Comparison of ENCODE assay signal across 10 mouse cellular contexts in genomic region chr12:100772230-100772984, GRCm38 (mm10). TPM values are rescaled to one million over a fixed set of nuclear protein-coding genes. Genes with fewer than 3 reads are reported as not detected.
DNase-seq lines count a peak whose midpoint lies in the region; ATAC-seq and TF ChIP-seq lines count a peak whose summit lies in the region.
"Had no signal": no experiment of that assay in that cellular context is flagged by ENCODE, and none has a peak within 500 bp of the region (broad histone marks: within the 10 kb centered on the region; RNA-seq: fewer than 3 reads in every experiment).

No protein-coding gene starts in this region.

- no peak overlapping the region for H3K4me2 ChIP-seq in midbrain, embryonic 16.5 days (ENCODE audit: low read length)
- H3K4me2 ChIP-seq in midbrain, embryonic 11.5 days = no peak overlapping the region
- H3K4me2 ChIP-seq in forebrain, postnatal 0 days (ENCODE audit: low read depth) = no peak overlapping the region
- H3K4me2 ChIP-seq in kidney, embryonic 16.5 days (replicated peaks; ENCODE audit: low read depth, low read length) = no peak overlapping the region
- H3K4me2 ChIP-seq: embryonic facial prominence, embryonic 13.5 days; limb, embryonic 12.5 days had no signal

- 39% methylated on average over 7 of the region's 7 CpGs for WGBS in midbrain, embryonic 16.5 days
- WGBS in midbrain, embryonic 11.5 days = 69% methylated on average over 7 of the region's 7 CpGs
- WGBS in forebrain, postnatal 0 days = 16% methylated on average over 7 of the region's 7 CpGs
- 46% methylated on average over 7 of the region's 7 CpGs for WGBS in kidney, embryonic 16.5 days

- no peaks in the 10 kb centered on the region for H3K36me3 ChIP-seq in midbrain, embryonic 16.5 days (ENCODE audit: control insufficient read depth, insufficient read depth, low read length)
- no peaks in the 10 kb centered on the region for H3K36me3 ChIP-seq in midbrain, embryonic 11.5 days (ENCODE audit: control insufficient read depth, insufficient read depth, low read length)
- H3K36me3 ChIP-seq in forebrain, postnatal 0 days (ENCODE audit: insufficient read depth) = no peaks in the 10 kb centered on the region
- no peaks in the 10 kb centered on the region for H3K36me3 ChIP-seq in kidney, embryonic 16.5 days (ENCODE audit: insufficient read depth, low read length)
- H3K36me3 ChIP-seq: embryonic facial prominence, embryonic 13.5 days; limb, embryonic 12.5 days had no signal

- H3K9me3 ChIP-seq in midbrain, embryonic 16.5 days (replicated peaks; ENCODE audit: control insufficient read depth, low read length, poor library complexity, severe bottlenecking) = no peaks in the 10 kb centered on the region
- no peaks in the 10 kb centered on the region for H3K9me3 ChIP-seq in midbrain, embryonic 11.5 days (ENCODE audit: control insufficient read depth, low read length)
- H3K9me3 ChIP-seq in forebrain, postnatal 0 days (ENCODE audit: low read length) = no peaks in the 10 kb centered on the region
- no peaks in the 10 kb centered on the region for H3K9me3 ChIP-seq in kidney, embryonic 16.5 days (ENCODE audit: low read length)
- H3K9me3 ChIP-seq: embryonic facial prominence, embryonic 13.5 days; limb, embryonic 12.5 days had no signal

- H3K27ac ChIP-seq in midbrain, embryonic 16.5 days (ENCODE audit: low read length) = no peak overlapping the region
- H3K27ac ChIP-seq in midbrain, embryonic 11.5 days (ENCODE audit: low read depth, low read length) = no peak overlapping the region
- peak overlapping the region; percentile 57; the same call in 1 of the 2 replicates for H3K27ac ChIP-seq in forebrain, postnatal 0 days (ENCODE audit: low read depth, low read length)
- no peak overlapping the region for H3K27ac ChIP-seq in kidney, embryonic 16.5 days (ENCODE audit: low read length)
- H3K27ac ChIP-seq: embryonic facial prominence, embryonic 13.5 days; limb, embryonic 12.5 days had no signal

- TF ChIP-seq CTCF in forebrain, postnatal 0 days (IDR thresholded peaks at IDR 0.05; ENCODE audit: low read depth) = peak; percentile 49

- 0 out of 2 replicates have a peak, but pooled peaks have one; percentile 42 for ATAC-seq in midbrain, embryonic 16.5 days
- ATAC-seq in midbrain, embryonic 11.5 days (ENCODE audit: low FRiP score) = no peak
- ATAC-seq in forebrain, postnatal 0 days = peak; percentile 83
- 0 out of 2 replicates have a peak, but pooled peaks have one; percentile 23 for ATAC-seq in kidney, embryonic 16.5 days (ENCODE audit: low FRiP score, low TSS enrichment)

- H3K9ac ChIP-seq in midbrain, embryonic 16.5 days (ENCODE audit: low read depth, low read length) = no peak overlapping the region
- H3K9ac ChIP-seq in midbrain, embryonic 11.5 days (ENCODE audit: low read length) = no peak overlapping the region
- no peak overlapping the region for H3K9ac ChIP-seq in forebrain, postnatal 0 days
- H3K9ac ChIP-seq in kidney, embryonic 16.5 days (replicated peaks; ENCODE audit: low read length) = no peak overlapping the region
- H3K9ac ChIP-seq: embryonic facial prominence, embryonic 13.5 days; limb, embryonic 12.5 days had no signal

- DNase-seq in midbrain, embryonic 11.5 days (ENCODE audit: low spot score, missing footprints) = no peak
- DNase-seq in ZHBTc4 (ENCODE audit: low read depth, low spot score) = peak; percentile 44
- peak; percentile 77 for DNase-seq in forebrain, postnatal 0 days
- peak; percentile 54 to 80 for DNase-seq in lung, postnatal 4 days
- no peak for DNase-seq in c-Kit-positive CD71-positive TER-119-positive erythroid progenitor cells, embryonic 14.5 days (ENCODE audit: low spot score)
- DNase-seq in spleen, adult 12 weeks (ENCODE audit: low spot score) = no peak

- H3K4me1 ChIP-seq in midbrain, embryonic 16.5 days (ENCODE audit: control insufficient read depth, insufficient read depth, low read length) = no peaks in the 10 kb centered on the region
- no peaks in the 10 kb centered on the region for H3K4me1 ChIP-seq in midbrain, embryonic 11.5 days (ENCODE audit: control insufficient read depth, insufficient read depth, low read length)
- peaks cover 10% of the 10 kb centered on the region for H3K4me1 ChIP-seq in forebrain, postnatal 0 days (ENCODE audit: insufficient read depth)
- H3K4me1 ChIP-seq in kidney, embryonic 16.5 days (ENCODE audit: insufficient read depth, low read length) = peaks cover 3% of the 10 kb centered on the region; the same call in 1 of the 2 replicates
- H3K4me1 ChIP-seq: limb, embryonic 12.5 days had no signal

- H3K4me3 ChIP-seq in midbrain, embryonic 16.5 days (ENCODE audit: low read depth, low read length) = no peak overlapping the region
- H3K4me3 ChIP-seq in midbrain, embryonic 11.5 days (ENCODE audit: low read depth, low read length) = no peak overlapping the region
- no peak overlapping the region for H3K4me3 ChIP-seq in forebrain, postnatal 0 days (ENCODE audit: low read depth, low read length)
- no peak overlapping the region for H3K4me3 ChIP-seq in kidney, embryonic 16.5 days (ENCODE audit: low read length)
- H3K4me3 ChIP-seq: embryonic facial prominence, embryonic 13.5 days; limb, embryonic 12.5 days had no signal

- no peaks in the 10 kb centered on the region for H3K27me3 ChIP-seq in midbrain, embryonic 16.5 days (ENCODE audit: control insufficient read depth, insufficient read depth, low read depth, low read length)
- H3K27me3 ChIP-seq in midbrain, embryonic 11.5 days (ENCODE audit: control insufficient read depth, insufficient read depth, low read length) = no peaks in the 10 kb centered on the region
- H3K27me3 ChIP-seq in forebrain, postnatal 0 days (ENCODE audit: insufficient read depth, low read length) = no peaks in the 10 kb centered on the region
- H3K27me3 ChIP-seq in kidney, embryonic 16.5 days (ENCODE audit: insufficient read depth, low read length) = no peaks in the 10 kb centered on the region
- H3K27me3 ChIP-seq: embryonic facial prominence, embryonic 13.5 days; limb, embryonic 12.5 days had no signal

RNA-seq across cellular contexts. Expression of gene Dglucy, which starts 6.5 kb away (rescaled TPM):
- polyA plus RNA-seq in midbrain, embryonic 16.5 days (2015; fragmentation: Nextera tagmentation; extraction: Ambion mirVana) = 2.2 and 2.9 TPM in 2 replicates
- polyA plus RNA-seq in midbrain, embryonic 11.5 days (2014; fragmentation: Nextera tagmentation; extraction: Ambion mirVana) = 0.23 and 0.44 TPM in 2 replicates
- 3.9 and 4.5 TPM in 2 replicates for total RNA-seq in forebrain, postnatal 0 days (2014; rRNA removed)
- 2.6 and 3.0 TPM in 2 replicates for polyA plus RNA-seq in forebrain, postnatal 0 days (2015; fragmentation: Nextera tagmentation; extraction: Ambion mirVana)
- 3.9 and 4.1 TPM in 2 replicates for polyA plus RNA-seq in kidney, embryonic 16.5 days (2015; fragmentation: Nextera tagmentation; extraction: Ambion mirVana)

RNA-seq across cellular contexts. Expression of gene Rps6ka5, which starts 45.6 kb away (rescaled TPM):
- polyA plus RNA-seq in midbrain, embryonic 16.5 days (2015; fragmentation: Nextera tagmentation; extraction: Ambion mirVana) = 6.8 and 7.0 TPM in 2 replicates
- polyA plus RNA-seq in midbrain, embryonic 11.5 days (2014; fragmentation: Nextera tagmentation; extraction: Ambion mirVana) = 3.2 and 3.8 TPM in 2 replicates
- 28.8 and 29.5 TPM in 2 replicates for total RNA-seq in forebrain, postnatal 0 days (2014; rRNA removed)
- polyA plus RNA-seq in forebrain, postnatal 0 days (2015; fragmentation: Nextera tagmentation; extraction: Ambion mirVana) = 6.3 and 8.7 TPM in 2 replicates
- polyA plus RNA-seq in kidney, embryonic 16.5 days (2015; fragmentation: Nextera tagmentation; extraction: Ambion mirVana) = 4.0 TPM in 2 replicates

Comparison
In these comparisons a context has a peak if more than half of its experiments do, and no peak if none do; other contexts are left out.
1. DNase-seq: peak in ZHBTc4 (single experiment), forebrain, postnatal 0 days (single experiment) and lung, postnatal 4 days (2 of 2); none in midbrain, embryonic 11.5 days (single experiment), c-Kit-positive CD71-positive TER-119-positive erythroid progenitor cells, embryonic 14.5 days (single experiment) and spleen, adult 12 weeks (single experiment).